Mouse (Mus musculus) MEL (cell line): ENCODE measurements at regions not wholly inside any gene's neighbourhood (a gene's known extent, or its start where the extent isn't known, plus 50 kb on each side); places are given as distances from the start of the nearest gene placed in this dataset.

Experiments used
- DNase-seq: peaks from one replicate; pipeline ENCODE4 v3.0.0; 2011; ENCODE audit warnings: low read depth, low spot score
- H3K27ac ChIP-seq: 2 replicates; pipeline ENCODE4 v1.5.1; 2012; ENCODE audit warnings: low read depth, mild to moderate bottlenecking, control low read depth, low read length, moderate library complexity; ENCODE audit not compliant: control insufficient read depth
- H3K27me3 ChIP-seq, 2 experiments: fragments of 150-350 bp in 1 of 2; sonication (generic) in 1 of 2; 2 replicates each; pipeline ENCODE4 v1.6.1; 2012; ENCODE audit warnings: low read length in 2 of 2, mild to moderate bottlenecking in 2 of 2, improper control_type of control experiment in 1 of 2, moderate library complexity in 1 of 2; ENCODE audit not compliant: insufficient read depth in 2 of 2, control insufficient read depth in 1 of 2
- H3K36me3 ChIP-seq, 2 experiments: 2 replicates each; pipeline ENCODE4 v1.6.1; 2012 to 2014; ENCODE audit warnings: low read length in 2 of 2, improper control_type of control experiment in 1 of 2, inconsistent platforms in 1 of 2, mild to moderate bottlenecking in 1 of 2; ENCODE audit not compliant: insufficient read depth in 2 of 2, control insufficient read depth in 1 of 2
- H3K4me1 ChIP-seq, 2 experiments: fragments of 150-350 bp in 1 of 2; sonication (generic) in 1 of 2; 2 replicates each; pipeline ENCODE4 v1.6.1; 2012; ENCODE audit warnings: low read length in 2 of 2, improper control_type of control experiment in 1 of 2, mild to moderate bottlenecking in 1 of 2; ENCODE audit not compliant: insufficient read depth in 2 of 2, control insufficient read depth in 1 of 2
- H3K4me3 ChIP-seq, 2 experiments: fragments of 150-350 bp in 1 of 2; sonication (generic) in 1 of 2; 2 replicates each; pipeline ENCODE4 v1.5.1; 2012; ENCODE audit warnings: low read depth in 2 of 2, low read length in 2 of 2, mild to moderate bottlenecking in 2 of 2, moderate library complexity in 2 of 2, control low read depth in 1 of 2, improper control_type of control experiment in 1 of 2; ENCODE audit not compliant: control insufficient read depth in 1 of 2, insufficient read depth in 1 of 2
- H3K79me2 ChIP-seq: 2 replicates; pipeline ENCODE4 v1.6.1; 2012; ENCODE audit warnings: mild to moderate bottlenecking, low read length, moderate library complexity; ENCODE audit not compliant: control insufficient read depth, poor library complexity, insufficient read depth
- H3K9ac ChIP-seq: 2 replicates; pipeline ENCODE4 v1.6.1; 2012; ENCODE audit warnings: low read depth, mild to moderate bottlenecking, control low read depth, low read length, moderate library complexity; ENCODE audit not compliant: control insufficient read depth, poor library complexity, severe bottlenecking
- H3K9me3 ChIP-seq: fragments of 150-350 bp; sonication (generic); replicated peaks from 2 replicates; pipeline ENCODE4 v1.6.1; 2012; ENCODE audit warnings: mild to moderate bottlenecking, low read length, improper control_type of control experiment, moderate library complexity; ENCODE audit not compliant: insufficient read depth
- BHLHE40 ChIP-seq: IDR thresholded peaks from 2 replicates; pipeline ENCODE4 v1.6.1; 2012; ENCODE audit warnings: low read depth, mild to moderate bottlenecking, inconsistent platforms, low read length, improper control_type of control experiment, borderline replicate concordance
- CHD2 ChIP-seq: IDR thresholded peaks from 2 replicates; pipeline ENCODE4 v1.6.1; 2011; ENCODE audit warnings: low read length, improper control_type of control experiment
- CTCF ChIP-seq, 3 experiments: IDR thresholded peaks in 2 of 3; conservative IDR thresholded peaks in 1 of 3; 2 replicates each; pipeline ENCODE4 v1.5.1; 2011 to 2012; ENCODE audit warnings: low read length in 3 of 3, low read depth in 2 of 3, mild to moderate bottlenecking in 2 of 3, improper control_type of control experiment in 1 of 3, inconsistent platforms in 1 of 3, mixed read lengths in 1 of 3, moderate library complexity in 1 of 3; ENCODE audit not compliant: control insufficient read depth in 1 of 3, insufficient read depth in 1 of 3, poor library complexity in 1 of 3, severe bottlenecking in 1 of 3
- EP300 ChIP-seq, 2 experiments: IDR thresholded peaks; 2 replicates each; pipeline ENCODE4 v1.6.1; 2011; ENCODE audit warnings: improper control_type of control experiment in 2 of 2, low read length in 2 of 2, low read depth in 1 of 2, mild to moderate bottlenecking in 1 of 2
- GATA1 ChIP-seq: IDR thresholded peaks from 2 replicates; pipeline ENCODE4 v1.6.1; 2011; ENCODE audit warnings: low read depth, low read length, improper control_type of control experiment
- HCFC1 ChIP-seq: IDR thresholded peaks from 2 replicates; pipeline ENCODE4 v1.6.1; 2012; ENCODE audit warnings: low read depth, mild to moderate bottlenecking, inconsistent platforms, low read length, improper control_type of control experiment, moderate library complexity
- JUND ChIP-seq: IDR thresholded peaks from 2 replicates; pipeline ENCODE4 v1.6.1; 2011; ENCODE audit warnings: low read depth, mild to moderate bottlenecking, improper control_type of control experiment, low read length
- MAX ChIP-seq: IDR thresholded peaks from 2 replicates; pipeline ENCODE4 v1.6.1; 2011; ENCODE audit warnings: low read length, improper control_type of control experiment
- MXI1 ChIP-seq: IDR thresholded peaks from 2 replicates; pipeline ENCODE4 v1.6.1; 2011; ENCODE audit warnings: mild to moderate bottlenecking, low read depth, low read length, improper control_type of control experiment
- POLR2A ChIP-seq, 2 experiments: IDR thresholded peaks; 2 replicates each; pipeline ENCODE4 v1.6.1; 2011 to 2012; ENCODE audit warnings: low read length in 2 of 2, mild to moderate bottlenecking in 2 of 2, control low read depth in 1 of 2, improper control_type of control experiment in 1 of 2, low read depth in 1 of 2, moderate library complexity in 1 of 2; ENCODE audit not compliant: control insufficient read depth in 1 of 2, insufficient read depth in 1 of 2, poor library complexity in 1 of 2
- POLR2AphosphoS2 ChIP-seq: IDR thresholded peaks from 2 replicates; pipeline ENCODE4 v1.6.1; 2011; ENCODE audit warnings: low read length, improper control_type of control experiment
- POLR2AphosphoS5 ChIP-seq: IDR thresholded peaks from 2 replicates; pipeline ENCODE4 v1.6.1; 2012; ENCODE audit warnings: low read depth, borderline replicate concordance, mild to moderate bottlenecking, inconsistent platforms, low read length, moderate library complexity, mixed read lengths
- RAD21 ChIP-seq: IDR thresholded peaks from 2 replicates; pipeline ENCODE4 v1.6.1; 2011; ENCODE audit warnings: mild to moderate bottlenecking, low read depth, low read length, improper control_type of control experiment
- TBP ChIP-seq: IDR thresholded peaks from 2 replicates; pipeline ENCODE4 v1.8.0; 2011; ENCODE audit warnings: low read depth, low read length, improper control_type of control experiment
- TCF12 ChIP-seq: IDR thresholded peaks from 2 replicates; pipeline ENCODE4 v1.6.1; 2014; ENCODE audit warnings: low read depth, mild to moderate bottlenecking, inconsistent platforms, low read length, improper control_type of control experiment, moderate library complexity
- USF1 ChIP-seq: IDR thresholded peaks from 2 replicates; pipeline ENCODE4 v1.6.1; 2014; ENCODE audit warnings: low read depth, mild to moderate bottlenecking, inconsistent platforms, low read length, improper control_type of control experiment, moderate library complexity
- ZC3H11A ChIP-seq: IDR thresholded peaks from 2 replicates; pipeline ENCODE4 v1.6.1; 2012; ENCODE audit warnings: low read depth, mild to moderate bottlenecking, inconsistent platforms, low read length, improper control_type of control experiment

- no peak overlapping the region for H3K9ac ChIP-seq
- no peaks in the 10 kb centered on the region for H3K36me3 ChIP-seq
- no peaks in the 10 kb centered on the region for H3K79me2 ChIP-seq
- H3K4me1 ChIP-seq = no peaks in the 10 kb centered on the region
- H3K4me3 ChIP-seq = no peak overlapping the region
- TF ChIP-seq BHLHE40 (no peak), GATA1 (no peak), POLR2A (IDR thresholded peaks at IDR 0.05; ENCODE audit: control insufficient read depth in 1 of 2, insufficient read depth in 1 of 2, low read depth in 1 of 2, low read length in 2 of 2, poor library complexity in 1 of 2) (no peak), RAD21 (no peak), JUND (no peak), MXI1 (no peak), CHD2 (no peak), HCFC1 (no peak), EP300 (IDR thresholded peaks at IDR 0.05; ENCODE audit: low read depth in 1 of 2, low read length in 2 of 2) (no peak)
- no peak overlapping the region for H3K27ac ChIP-seq
- no peaks in the 10 kb centered on the region for H3K9me3 ChIP-seq
- no peak for DNase-seq
- no peaks in the 10 kb centered on the region for H3K27me3 ChIP-seq
Observed at GRCm38 (mm10) chr3:154385831-154386312, 55.4 kb upstream of the Lhx8 start.

GRCm38 (mm10) chr3:154382811-154383210, 52.4 kb upstream of the Lhx8 start:
- no peak for TF ChIP-seq EP300 (IDR thresholded peaks at IDR 0.05; ENCODE audit: low read depth in 1 of 2, low read length in 2 of 2)
- TF ChIP-seq USF1 = no peak
- no peak for TF ChIP-seq POLR2AphosphoS2
- TF ChIP-seq HCFC1 = no peak
- TF ChIP-seq, all 39 proteins: peak for 0
- Histone ChIP-seq H3K4me1 (no peaks in the 10 kb centered on the region), H3K27ac (no peak overlapping the region), H3K9me3 (no peaks in the 10 kb centered on the region), H3K79me2 (no peaks in the 10 kb centered on the region), H3K36me3 (no peaks in the 10 kb centered on the region), H3K27me3 (no peaks in the 10 kb centered on the region), H3K9ac (no peak overlapping the region), H3K4me3 (no peak overlapping the region)
- no peak for DNase-seq

- no peak for DNase-seq
- Histone ChIP-seq H3K4me1 (no peaks in the 10 kb centered on the region), H3K79me2 (no peaks in the 10 kb centered on the region), H3K9me3 (no peaks in the 10 kb centered on the region), H3K36me3 (no peaks in the 10 kb centered on the region), H3K4me3 (no peak overlapping the region), H3K27ac (no peak overlapping the region), H3K27me3 (no peaks in the 10 kb centered on the region), H3K9ac (no peak overlapping the region)
- TF ChIP-seq MXI1 = no peak
- TF ChIP-seq CTCF (IDR thresholded peaks at IDR 0.05 in 2 of 3, conservative IDR thresholded peaks at IDR 0.05 in 1 of 3; ENCODE audit: control insufficient read depth in 1 of 3, insufficient read depth in 1 of 3, low read depth in 2 of 3, low read length in 3 of 3, poor library complexity in 1 of 3, severe bottlenecking in 1 of 3) = no peak
- no peak for TF ChIP-seq POLR2AphosphoS2
- TF ChIP-seq MAX = no peak
- TF ChIP-seq RAD21 = no peak
- TF ChIP-seq TCF12 = no peak
- no peak for TF ChIP-seq EP300 (IDR thresholded peaks at IDR 0.05; ENCODE audit: low read depth in 1 of 2, low read length in 2 of 2)
- no peak for TF ChIP-seq ZC3H11A
- no peak for TF ChIP-seq POLR2AphosphoS5
- TF ChIP-seq TBP = no peak
- TF ChIP-seq, all 39 proteins: peak for 0
Observed at GRCm38 (mm10) chr3:154381561-154381960, 51.1 kb upstream of the Lhx8 start.
